Mouse (Mus musculus): Measurements from ENCODE around the gene Gapdhs. TPM values are rescaled to one million over a fixed set of nuclear protein-coding genes. Genes with fewer than 3 reads are reported as not detected.
"Not testable (repeated sequence)": the region's sequence is repeated elsewhere in the genome, so short reads cannot be mapped to it uniquely, and the experiment has no call there.

The Gapdhs gene
- total RNA-seq, 2 experiments from 2014 or later: not detected

- ATAC-seq (ENCODE audit: poor library complexity, severe bottlenecking): no peak
Observed at GRCm38 (mm10) chr7:30747525-30748204, 4.2 kb upstream of the Gapdhs start.

DNA sequence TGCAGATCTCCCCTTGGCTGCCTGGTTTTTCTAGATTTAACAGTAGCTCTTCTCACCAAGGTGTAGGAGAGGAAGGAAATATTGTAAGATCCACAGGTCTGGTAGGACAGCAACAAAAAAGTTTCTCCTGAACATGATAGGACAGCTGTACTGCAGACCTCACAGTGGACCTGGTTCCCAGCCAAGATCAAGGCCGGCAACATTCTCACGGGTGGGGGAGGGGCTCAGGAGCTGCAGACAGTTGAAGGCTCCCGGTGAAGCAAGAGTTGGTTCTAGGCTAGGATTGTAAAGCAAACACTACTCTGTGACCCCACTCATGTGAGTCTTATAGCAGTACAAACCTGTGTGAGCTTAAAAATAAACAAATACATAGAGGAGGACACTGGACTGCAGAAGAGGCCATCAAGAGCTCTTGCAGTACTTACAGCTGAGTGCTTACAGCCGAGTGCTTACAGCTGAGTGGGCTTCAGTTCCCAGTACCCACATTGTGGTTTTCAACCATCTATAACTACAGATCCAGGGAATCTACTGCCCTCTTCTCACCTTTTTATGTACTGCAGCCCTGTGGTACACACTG, 629 bp upstream of the Gapdhs start:
- ATAC-seq (ENCODE audit: poor library complexity, severe bottlenecking): no peak

- ATAC-seq (ENCODE audit: poor library complexity, severe bottlenecking): peak; percentile 59
Observed at GRCm38 (mm10) chr7:30742570-30742969, 911 bp downstream of the Gapdhs start.

GRCm38 (mm10) chr7:30736211-30736610, 7.3 kb downstream of the Gapdhs start:
- no peak for ATAC-seq (ENCODE audit: poor library complexity, severe bottlenecking)

- ATAC-seq (ENCODE audit: poor library complexity, severe bottlenecking): not testable (repeated sequence)
Observed at GRCm38 (mm10) chr7:30730064-30730722, 13.3 kb downstream of the Gapdhs start.

DNA sequence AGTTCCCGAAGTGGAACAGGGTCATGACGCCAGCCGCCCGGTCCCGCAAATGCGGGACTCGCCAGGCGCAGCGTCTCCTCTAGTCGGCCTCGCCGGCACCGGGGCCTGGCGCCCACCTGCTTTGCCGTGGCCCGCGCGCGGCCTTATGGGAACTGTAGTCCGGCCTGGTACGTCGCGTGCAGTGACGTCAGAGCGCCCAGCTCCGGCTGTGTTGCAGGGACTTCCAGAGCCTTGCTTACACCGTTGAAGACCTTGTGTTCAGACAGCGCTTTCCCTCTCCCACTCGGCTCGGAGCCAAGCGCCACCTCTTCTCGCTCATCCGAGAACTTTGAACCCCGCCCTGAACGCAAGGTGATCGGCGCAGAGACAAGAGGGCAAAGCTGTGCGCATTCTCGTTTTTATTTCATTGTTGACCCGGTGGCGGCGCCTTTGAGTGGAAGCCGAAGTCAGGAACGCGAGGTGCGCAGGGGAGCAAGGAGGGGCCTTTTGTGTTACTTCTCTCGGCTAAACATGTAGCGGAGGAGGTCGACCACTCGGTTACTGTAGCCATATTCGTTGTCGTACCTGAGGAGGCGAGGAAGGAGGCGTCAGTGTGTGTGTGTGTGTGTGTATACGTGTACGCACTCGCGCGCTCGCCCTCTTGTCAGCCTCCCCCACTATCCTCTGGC, 14.0 kb downstream of the Gapdhs start, which contains the start of gene Tmem147:
TSS of gene Tmem147 (minus strand) at position 145 of the 668 bp plus-strand sequence.
- peak; percentile 95 for ATAC-seq (ENCODE audit: poor library complexity, severe bottlenecking)

- ATAC-seq (ENCODE audit: poor library complexity, severe bottlenecking): no peak
Observed at GRCm38 (mm10) chr7:30728739-30729395, 14.6 kb downstream of the Gapdhs start.

- ATAC-seq (ENCODE audit: poor library complexity, severe bottlenecking): no peak
Observed at GRCm38 (mm10) chr7:30728214-30728613, 15.3 kb downstream of the Gapdhs start.

DNA sequence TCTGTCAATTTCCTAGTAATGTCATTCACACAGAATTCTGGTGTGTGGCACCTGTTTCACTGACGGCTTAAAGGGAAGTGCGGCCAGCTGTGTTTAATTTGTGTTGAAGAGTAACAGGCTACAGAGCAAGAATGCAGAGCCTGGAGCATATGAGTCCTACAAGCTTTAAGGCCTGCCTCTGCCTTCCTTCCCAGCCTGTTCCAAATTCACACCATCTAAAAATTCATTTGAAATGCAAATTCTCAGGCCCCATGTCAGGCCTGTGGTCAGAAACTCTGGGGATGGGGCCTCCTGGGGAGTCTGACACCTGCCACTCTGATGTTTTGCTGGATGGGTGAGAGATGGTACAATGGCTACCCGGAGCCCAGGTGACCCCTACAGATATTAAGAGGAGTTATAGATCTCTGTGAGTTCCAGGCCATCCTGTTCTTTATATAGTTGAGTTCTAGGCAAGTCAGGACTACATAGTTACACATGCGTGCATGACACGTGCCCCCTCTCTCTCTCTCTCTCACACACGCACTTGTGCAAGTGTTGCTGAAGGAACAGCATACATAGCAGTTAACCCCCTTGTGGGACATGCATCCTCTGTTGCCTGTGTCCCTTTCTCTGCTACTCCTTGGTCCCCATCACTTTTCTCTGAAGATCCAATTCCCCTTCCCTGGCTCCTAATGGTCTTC, 20.1 kb downstream of the Gapdhs start:
- ATAC-seq (ENCODE audit: poor library complexity, severe bottlenecking): no peak

GRCm38 (mm10) chr7:30721286-30721685, 22.2 kb downstream of the Gapdhs start:
- no peak for ATAC-seq (ENCODE audit: poor library complexity, severe bottlenecking)

- ATAC-seq (ENCODE audit: poor library complexity, severe bottlenecking): no peak
Observed at GRCm38 (mm10) chr7:30719669-30720068, 23.8 kb downstream of the Gapdhs start.

GRCm38 (mm10) chr7:30717716-30718046, 25.8 kb downstream of the Gapdhs start:
- no peak for ATAC-seq (ENCODE audit: poor library complexity, severe bottlenecking)

GRCm38 (mm10) chr7:30717006-30717715, 26.3 kb downstream of the Gapdhs start:
- peak; percentile 86 for ATAC-seq (ENCODE audit: poor library complexity, severe bottlenecking)

DNA sequence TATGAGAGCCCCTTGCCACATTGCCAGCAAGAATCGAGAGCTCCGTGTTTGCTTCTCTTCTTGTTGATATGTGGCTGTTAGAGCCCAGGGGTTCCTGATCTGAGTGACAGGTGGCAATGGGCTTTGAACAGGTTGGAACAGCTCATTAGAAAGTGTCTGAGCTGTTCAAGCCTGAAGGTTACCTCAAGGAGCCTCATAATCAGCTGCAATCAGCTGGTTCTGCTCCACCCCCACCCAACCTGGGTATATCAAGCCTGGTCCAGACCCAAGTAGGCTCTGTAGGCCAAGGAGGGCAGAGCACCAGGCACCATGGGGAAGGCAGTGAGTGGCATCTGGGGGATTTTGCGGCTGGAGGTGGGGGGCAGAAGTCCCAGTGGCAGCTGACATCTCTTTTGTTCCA, 31.5 kb downstream of the Gapdhs start, which contains the start of gene Atp4a:
TSS of gene Atp4a (plus strand) at position 268 of the 400 bp plus-strand sequence.
- ATAC-seq (ENCODE audit: poor library complexity, severe bottlenecking): no peak

GRCm38 (mm10) chr7:30707441-30707840, 36.0 kb downstream of the Gapdhs start:
- no peak for ATAC-seq (ENCODE audit: poor library complexity, severe bottlenecking)

DNA sequence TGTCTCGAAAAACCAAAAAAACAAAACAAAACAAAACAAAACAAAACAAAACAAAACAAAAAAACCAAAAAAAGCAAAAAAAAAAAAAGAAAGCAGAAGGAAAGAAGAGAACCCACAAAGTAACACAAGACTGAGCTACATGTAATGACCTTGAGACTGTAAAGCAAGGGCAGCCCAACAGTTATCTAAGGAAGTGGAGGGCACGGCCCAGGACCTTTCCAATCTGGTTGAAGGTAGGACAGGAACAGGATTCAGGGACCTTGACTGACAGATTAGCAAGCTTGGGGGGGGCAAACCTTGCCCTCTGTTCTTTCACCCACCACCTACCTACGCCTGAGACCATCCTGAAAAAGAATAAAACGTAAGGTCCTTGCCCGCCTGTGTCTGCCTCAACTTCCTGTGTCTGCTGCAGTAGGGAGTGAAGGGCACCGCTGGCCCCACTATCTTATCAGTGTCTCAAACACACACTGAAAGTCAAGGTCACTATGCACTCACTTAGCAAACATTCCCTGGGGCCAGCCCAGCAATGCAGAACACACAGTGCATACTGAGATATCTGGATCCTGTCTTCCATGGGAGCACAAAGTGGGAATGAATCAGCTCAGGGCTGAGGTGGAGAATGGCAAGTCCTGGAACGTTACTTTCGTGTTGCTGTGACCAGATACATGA, 37.1 kb downstream of the Gapdhs start:
- ATAC-seq (ENCODE audit: poor library complexity, severe bottlenecking): no peak

DNA sequence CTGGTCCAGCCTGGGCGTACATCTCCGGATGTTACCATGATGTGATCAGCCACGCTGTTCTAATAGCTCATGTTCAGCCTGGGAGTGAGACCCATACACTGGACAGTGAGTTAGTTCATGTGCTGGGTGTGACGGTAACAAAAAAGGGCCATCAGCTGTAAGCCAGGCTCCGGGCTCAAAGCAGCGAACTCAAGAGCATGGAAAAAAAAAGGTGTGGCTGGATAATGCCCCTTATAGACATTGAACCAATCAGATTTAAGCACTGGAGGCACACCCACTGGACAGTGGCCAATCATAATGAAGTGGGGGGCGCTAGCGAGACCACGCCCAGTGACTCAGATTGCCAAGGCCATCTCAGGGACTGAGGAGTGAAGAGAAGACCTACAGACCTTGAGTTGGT, 44.9 kb downstream of the Gapdhs start, which contains the start of gene 2200002J24Rik:
TSS of gene 2200002J24Rik (plus strand) at position 338 of the 400 bp plus-strand sequence.
- no peak for ATAC-seq (ENCODE audit: poor library complexity, severe bottlenecking)

DNA sequence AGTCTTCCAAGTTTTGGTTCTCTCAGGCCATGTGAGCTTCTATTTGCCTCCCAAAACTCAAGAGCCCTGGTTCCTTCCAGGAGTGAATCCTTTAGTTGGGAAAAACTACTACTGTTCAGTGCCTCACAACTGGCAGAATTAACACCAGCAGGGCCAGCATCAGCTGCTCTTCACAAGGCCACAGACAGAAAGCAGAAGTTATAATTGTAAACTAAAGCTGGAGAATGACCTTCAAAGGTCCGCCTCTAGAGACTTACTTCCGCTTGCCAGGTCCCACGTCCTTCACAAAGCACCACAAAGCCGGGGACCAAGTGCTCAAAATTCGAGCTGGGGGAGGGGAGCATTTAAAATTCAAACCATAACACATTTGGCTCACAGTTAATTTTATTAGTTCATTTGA, 45.4 kb downstream of the Gapdhs start:
- ATAC-seq (ENCODE audit: poor library complexity, severe bottlenecking): peak; percentile 85

DNA sequence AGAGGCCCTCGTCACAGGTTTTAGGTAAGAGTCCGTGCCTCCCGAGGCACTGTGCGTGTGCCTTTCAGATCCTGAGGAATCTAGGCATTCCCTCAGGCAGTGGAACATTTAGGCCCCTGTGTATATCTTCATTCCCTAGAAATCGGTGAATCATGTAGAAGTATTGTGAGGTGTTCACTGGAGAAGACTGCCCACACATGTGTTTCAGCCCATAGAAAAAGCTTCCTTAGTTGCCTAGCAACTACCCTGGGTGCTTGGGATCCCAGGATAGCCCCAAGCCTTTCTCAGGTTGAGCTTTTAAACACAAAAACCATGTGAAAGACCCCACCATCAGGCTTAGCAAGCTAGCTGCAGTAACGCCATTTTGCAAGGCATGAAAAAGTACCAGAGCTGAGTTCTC, 55.2 kb downstream of the Gapdhs start:
- no peak for ATAC-seq (ENCODE audit: poor library complexity, severe bottlenecking)

All from megakaryocyte, adult 5-6 weeks (primary cell).